Mouse (Mus musculus) 3134 (cell line): ENCODE data around the gene Tspan15.

Source experiments
- DNase-seq: peaks from one replicate; pipeline ENCODE4 v3.0.0-alpha.2; 2011; ENCODE audit warnings: low spot score; ENCODE audit not compliant: insufficient read length; ENCODE audit errors: extremely low read depth

Tspan15 gene

DNA sequence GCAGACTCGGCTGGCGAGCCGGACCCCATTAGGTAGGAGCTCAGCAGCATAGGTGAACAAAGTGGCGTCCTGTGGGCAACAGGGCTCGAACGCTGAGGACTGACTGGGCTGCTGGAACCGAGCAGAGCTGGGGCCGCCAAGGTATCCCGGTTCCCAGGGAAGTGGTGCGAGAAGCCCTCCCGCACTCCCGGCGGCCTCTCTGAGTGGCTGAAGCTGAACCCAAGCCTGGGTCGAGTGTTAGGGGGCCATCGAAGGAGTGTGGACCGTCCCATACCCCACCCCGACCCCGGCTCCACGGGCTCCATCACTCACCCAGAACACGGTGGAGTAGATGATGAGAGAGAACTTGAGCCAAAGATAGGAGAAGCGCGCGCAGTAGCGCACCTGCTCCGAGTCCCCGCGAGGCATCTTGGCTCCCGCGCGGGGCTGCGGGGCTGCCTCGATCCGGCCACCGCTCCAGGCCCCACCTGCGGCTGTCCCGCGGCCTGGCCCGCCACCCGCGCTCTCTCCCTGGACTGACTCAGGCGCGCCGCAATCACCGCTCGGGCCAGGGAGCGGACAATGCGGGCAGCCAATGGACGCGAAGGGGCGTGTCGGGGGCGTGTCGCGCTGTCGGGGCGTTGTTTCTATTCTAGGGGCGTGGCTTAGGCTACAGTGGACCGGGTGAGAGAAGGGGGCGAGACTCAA, at the start of gene Tspan15:
Tspan15 (minus strand) TSS at position 544 of the 687 bp plus-strand sequence.
- DNase-seq, result no peak

DNA sequence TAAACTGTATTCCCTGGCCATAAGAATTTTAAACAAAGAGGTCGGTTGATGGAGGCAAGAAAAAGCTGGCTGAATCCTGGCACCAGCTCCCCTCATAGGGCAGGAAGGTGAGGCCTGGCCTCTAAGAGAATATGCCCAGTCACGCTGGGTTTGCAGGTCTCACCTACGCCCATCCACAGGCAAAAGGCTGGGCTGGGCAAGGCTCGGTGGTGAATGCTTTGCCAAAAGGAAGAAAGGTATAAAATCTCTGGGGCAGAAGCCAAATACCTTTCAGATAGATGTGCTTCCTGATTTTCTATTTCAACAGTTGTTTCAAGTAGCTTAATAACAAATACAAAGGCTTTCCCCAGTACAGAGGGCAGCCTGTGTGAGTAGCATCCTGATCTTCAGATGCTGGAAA, 48.6 kb upstream of the Tspan15 start:
- no peak for DNase-seq

DNA sequence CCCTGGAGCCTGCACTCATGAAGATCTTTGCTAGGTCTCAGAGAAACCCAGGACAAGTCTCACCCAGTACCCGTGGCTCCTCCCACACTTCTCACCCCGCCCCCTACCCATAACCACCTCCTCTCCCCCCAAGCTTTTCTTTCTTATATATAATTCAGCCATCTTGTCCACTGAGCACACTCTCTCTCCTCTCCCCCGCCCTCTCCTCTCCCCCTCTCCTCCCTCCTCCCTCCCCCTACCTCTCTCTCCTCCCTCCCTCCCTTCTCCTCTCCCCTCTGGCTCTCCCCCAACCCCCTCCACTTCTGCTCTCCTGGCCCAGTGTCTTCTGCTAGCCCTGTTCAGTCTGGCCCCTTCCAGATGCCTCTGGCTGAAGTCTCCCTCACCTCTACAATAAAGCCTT, 48.0 kb upstream of the Tspan15 start:
- no peak for DNase-seq

DNA sequence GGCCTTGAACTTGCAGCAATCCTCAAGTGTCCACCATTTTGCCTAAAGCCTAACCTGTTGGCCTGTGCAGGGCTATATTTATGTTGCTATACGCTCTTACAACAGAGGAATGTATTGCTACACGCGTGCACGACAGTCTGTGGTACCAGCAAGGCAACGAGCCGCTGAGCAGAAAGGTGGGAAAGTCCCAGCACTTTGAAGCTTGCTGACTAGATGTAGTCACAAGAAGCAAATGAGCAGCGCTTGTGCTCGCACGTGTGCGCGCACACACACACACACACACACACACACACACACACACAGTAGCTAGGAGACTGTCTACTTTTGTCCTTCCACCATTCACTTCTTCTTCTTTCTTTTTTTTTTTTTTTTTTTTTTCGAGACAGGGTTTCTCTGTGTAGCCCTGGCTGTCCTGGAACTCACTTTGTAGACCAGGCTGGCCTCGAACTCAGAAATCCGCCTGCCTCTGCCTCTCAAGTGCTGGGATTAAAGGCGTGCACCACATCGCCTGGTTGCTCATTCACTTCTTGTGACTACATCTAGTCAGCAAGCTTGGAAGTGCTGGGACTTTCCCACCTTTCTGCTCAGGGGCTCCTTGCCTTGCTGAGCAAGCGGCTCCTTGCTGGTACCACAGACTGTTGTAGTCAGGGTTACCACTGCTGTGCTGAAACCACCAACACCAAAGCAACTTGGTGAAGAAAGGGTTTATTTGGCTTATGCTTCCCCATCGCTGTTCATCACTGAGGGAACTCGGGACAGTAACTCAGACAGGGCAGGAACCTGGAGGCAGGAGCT, 46.6 kb upstream of the Tspan15 start:
- DNase-seq, result no peak

DNA sequence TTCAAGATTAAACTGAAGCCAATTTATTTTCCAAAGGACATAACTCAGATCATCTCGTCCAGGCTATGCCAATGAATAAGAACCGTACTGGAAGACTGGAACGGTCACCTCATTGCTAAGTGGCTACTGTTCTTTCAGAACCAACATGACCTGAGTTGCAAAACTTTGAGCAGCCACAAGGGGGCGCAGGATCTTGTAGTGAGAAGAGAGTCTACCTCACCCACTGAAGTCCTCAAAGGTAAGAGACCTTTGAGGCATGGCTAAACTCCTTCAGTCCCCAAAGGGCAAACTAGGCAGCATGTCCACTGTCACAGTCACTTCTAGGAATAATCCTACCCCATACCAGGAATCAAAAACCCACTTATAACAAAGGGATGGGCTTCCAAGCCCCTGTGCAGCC, 44.2 kb upstream of the Tspan15 start:
- DNase-seq, result peak; percentile 27

DNA sequence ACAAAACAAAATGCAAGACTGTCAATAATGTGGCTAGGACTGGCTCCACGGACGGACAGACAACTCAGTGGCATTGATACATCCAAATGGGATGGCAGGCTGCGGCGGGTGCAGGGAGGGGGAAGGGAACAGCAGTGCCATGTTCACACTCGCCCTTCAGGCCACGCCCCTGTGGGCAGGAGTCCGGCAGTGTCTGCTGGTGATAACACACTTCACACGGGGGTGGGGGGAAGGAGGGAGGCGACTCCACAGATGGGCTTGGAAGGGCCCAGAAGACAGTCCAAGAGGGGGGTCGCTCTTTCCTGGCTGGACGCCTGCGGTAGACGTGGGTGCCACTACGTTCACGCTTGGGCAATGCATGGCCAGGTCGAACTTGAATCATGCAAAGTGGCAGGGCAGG, 38.2 kb upstream of the Tspan15 start:
- DNase-seq, result no peak

DNA sequence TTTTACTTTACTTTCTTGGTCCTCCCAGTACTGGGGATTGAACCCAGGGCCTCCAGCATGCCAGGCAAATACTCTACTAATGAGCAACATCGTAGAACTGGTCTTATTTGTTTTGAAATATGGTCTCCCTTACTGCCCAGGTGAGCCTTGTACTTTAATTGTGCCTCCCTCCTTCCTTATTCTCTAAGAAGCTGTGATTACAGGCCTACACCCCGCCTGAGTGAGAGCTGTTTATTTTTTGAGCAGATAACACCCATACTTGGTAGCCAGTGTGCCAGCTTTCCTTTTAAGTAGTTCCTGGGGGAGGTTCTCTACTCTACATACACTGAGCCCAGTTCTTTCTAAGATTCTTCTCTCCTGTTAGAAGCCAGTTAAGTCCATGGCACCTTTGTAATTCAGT, 33.2 kb upstream of the Tspan15 start:
- no peak for DNase-seq

DNA sequence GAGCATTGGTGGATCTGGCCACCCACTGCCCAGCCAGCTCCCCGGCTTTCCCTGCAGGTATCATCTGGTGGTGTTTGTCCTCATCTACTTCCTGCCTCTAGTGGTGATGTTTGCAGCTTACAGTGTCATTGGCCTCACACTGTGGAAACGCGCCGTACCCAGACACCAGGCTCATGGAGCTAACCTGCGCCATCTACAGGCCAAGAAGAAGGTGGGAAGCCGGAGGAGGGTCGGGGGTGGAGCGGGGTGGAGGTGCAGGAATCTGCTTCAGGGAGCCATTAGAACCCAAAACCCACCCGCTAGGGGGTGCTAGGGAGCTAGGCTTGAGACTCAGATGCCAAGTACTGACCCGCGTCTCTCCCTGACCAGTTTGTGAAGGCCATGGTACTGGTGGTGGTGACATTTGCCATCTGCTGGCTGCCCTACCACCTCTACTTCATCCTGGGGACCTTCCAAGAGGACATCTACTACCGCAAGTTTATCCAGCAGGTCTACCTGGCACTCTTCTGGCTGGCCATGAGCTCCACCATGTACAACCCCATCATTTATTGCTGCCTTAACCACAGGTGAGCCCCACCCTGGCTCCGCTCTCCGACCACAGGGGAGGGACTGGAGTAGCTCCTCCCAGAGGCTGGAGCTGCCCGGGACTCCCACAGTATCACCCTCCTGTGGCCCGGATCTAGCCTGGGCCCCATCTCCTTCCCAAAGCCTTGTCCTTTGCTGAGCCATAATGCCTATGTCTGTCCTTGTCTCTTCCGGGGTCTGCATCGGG, 30.2 kb upstream of the Tspan15 start:
- DNase-seq, result peak; percentile 73

DNA sequence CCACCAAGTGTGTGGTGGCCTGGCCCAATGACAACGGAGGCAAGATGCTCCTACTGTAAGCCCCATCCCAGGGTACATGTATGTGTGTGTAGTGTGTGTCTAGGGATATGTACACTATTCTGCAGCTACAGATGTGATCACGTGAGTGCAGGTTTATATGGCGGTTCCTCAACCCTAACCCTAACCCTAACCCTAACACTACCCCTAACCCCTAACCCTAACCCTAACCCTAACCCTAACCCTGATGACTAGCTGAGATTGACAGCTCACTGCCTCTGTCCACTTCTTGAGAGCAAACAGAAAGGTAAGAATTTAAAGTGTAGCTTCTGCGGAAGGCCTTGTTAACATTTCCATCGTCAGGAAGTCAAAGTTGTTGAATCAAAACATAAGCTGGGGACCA, 27.2 kb upstream of the Tspan15 start:
- no peak for DNase-seq

DNA sequence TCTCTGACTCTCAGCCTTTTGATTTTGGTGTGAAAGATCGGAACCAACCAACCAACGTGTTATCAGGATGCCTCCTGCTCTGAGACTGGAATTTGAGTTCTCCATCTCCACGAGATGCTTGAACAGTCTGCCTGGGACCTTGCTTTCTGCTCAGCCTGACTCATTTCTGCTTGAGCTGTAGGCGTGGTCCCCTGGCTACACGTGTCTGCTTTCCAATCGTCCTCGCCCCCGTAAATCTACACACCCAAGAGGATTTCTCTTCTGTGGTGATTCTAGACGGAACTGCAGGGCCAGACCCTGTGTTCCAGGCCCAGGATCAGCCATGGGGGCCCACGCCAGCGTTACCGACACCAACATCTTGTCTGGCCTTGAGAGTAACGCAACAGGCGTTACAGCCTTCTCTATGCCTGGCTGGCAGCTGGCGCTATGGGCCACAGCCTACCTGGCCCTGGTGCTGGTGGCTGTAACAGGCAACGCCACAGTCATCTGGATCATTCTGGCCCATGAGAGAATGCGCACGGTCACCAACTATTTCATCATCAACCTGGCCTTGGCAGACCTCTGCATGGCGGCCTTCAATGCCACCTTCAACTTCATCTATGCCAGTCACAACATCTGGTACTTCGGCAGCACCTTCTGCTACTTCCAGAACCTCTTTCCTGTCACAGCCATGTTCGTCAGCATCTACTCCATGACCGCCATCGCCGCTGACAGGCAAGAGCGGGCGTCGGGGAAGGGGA, 21.6 kb upstream of the Tspan15 start:
- DNase-seq, result no peak

DNA sequence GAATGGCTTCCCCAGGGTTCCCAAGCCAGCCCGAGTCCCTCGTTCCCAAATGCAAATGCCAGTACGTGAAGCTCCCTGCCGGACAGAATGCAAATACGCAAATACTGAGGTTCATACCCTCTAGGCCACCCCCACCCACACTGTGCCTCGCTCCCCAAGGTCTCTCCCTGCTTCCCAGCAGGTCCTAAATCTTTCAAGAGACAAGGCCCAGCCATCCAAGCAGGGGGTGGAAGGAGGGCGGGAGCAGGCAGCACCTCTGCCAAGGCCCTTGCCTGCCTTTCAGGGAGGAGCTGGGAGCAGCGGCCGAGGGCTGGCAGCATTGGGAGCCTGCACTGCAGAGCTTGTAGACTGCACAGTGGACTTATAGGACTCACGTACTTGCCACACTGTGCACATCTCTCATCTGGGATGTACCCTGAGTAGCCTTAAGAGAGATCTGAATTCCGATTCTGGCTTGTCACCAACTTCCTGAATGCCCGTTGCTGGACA, 21.0 kb upstream of the Tspan15 start, which contains the start of gene Tacr2:
Tacr2 (plus strand) TSS at position 439 of the 489 bp plus-strand sequence.
- no peak for DNase-seq

DNA sequence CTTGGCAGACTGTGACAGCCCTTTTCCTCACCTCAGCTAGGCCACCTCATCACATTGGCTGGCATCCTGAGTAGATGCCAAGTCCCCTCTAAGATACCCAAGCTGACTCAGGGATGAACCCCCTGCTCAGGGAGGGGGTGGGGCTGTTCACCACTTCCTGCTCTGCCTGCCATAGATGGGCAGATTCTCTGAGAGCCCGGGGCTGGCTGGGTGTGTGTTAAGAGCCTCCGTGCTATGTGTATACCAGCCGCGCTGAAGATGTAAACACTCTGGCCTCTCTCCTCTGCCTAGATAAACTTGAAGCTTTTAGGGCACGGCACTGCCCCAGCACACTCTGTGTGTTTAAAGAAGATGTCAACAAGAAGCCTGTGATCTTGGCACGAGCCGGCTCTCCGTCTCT, 16.8 kb upstream of the Tspan15 start:
- no peak for DNase-seq

DNA sequence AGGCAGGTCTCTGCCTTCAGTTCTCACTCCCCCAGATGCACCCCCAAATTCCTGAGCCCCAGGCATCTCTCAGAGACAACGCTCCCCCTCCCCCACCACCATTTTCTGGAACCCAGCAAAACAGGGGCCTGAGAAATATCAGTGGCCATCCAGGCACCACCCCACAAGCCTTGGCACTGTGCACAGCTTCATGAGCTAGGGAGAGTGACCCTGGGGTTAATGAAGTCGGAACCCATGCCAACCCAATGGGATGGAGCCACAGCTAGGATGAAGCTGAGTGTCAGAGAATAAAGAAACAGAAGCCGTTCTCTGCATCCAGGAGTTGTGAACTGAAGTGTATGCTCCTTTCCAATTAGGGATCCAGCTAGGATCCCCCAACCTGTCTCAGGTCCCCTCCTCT, 16.1 kb upstream of the Tspan15 start:
- no peak for DNase-seq

DNA sequence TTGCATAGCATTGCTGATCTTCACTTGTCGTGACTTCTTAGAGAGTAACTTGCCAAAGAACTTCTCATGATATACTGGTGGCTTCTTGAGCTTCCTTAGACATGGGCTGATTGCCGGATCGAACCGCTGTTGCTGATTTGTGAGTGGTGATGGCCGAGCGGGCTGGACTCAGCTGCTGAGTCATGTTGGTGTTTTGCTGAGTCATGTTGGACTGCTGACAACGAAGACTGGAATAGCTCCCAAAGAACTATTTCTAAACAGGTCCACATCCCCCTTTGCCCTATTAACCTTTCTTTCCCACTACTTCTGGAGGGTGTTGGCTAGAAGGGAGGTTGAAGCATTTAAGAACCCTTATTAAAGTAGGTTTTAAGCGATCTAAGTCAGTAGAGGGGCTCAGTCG, 13.0 kb upstream of the Tspan15 start:
- DNase-seq, result no peak

DNA sequence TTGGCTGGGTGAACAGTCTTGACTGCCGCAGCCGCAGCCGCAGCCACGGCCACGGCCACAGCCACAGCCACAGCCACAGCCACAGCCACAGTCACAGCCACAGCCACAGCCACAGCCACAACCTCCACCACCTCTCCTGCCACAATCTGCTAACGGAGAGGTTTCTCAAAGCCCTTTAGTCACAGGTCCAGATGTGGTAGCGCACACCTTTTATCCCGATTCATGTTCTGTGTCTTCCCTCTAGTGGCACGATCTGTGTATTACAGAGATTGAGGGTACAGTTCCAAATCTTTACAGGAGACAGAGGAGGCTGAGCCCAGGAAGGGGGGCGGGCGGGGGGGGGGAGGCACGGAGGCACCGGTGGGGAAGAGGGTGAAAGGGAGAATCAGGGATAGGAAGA, 11.8 kb upstream of the Tspan15 start:
- DNase-seq, result peak; percentile 56

DNA sequence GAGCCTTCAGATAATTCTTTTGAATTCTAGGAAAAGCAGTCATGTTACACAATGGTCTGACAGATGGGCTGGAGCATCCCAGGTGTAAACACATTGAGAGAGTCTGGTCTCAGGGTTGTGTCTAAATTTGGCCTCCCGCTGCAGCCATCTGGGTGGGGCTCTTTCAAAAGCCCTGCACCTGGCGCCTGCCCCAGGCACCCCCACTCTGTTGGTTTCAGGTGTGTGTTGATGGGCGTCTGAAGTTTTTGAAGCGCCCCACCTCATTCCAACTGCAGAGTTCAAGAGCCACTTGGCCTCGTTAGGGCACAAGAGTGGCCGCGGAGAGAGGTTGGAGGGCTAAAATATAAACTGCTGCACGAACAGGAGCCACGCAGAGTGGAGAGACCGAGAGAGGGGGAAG, 11.3 kb upstream of the Tspan15 start:
- DNase-seq, result no peak

DNA sequence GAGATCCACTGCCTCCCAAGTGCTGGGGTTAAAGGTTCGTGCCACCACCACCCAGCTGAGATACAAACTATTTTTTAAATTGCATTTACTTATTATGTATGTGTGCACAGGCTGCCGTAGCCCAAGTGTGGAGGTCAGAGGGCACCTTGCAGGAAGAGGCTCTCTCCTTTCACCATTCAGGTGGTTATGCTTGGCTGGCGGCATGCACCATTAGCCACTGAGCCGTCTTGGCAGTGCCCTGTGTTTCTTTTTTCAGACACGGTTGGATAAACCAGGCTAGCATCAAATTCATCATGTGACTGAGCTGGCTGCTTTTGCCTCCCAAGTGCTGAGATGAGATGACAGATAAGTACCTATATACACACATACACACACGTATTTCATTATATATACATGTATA, 8.2 kb upstream of the Tspan15 start:
- peak; percentile 19 for DNase-seq

DNA sequence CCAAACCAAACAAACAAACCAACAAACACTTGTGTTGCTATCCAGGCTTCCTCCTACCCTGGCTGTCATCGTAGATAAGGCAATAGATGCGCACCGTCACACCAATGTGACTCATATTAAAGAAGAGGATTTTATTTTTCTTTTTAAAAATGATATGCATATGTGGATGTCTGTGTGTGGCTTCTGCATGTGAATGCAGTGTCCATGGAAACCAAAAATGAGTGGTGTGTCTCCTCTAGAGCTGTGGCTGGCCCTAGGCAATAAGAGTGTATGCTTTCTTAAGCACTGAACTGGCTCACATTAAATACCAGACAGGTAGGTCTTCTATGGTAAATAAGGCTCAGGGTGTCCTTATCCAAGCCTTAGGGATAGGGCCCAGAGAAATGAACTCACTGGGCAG, 7.6 kb upstream of the Tspan15 start:
- DNase-seq, result no peak

DNA sequence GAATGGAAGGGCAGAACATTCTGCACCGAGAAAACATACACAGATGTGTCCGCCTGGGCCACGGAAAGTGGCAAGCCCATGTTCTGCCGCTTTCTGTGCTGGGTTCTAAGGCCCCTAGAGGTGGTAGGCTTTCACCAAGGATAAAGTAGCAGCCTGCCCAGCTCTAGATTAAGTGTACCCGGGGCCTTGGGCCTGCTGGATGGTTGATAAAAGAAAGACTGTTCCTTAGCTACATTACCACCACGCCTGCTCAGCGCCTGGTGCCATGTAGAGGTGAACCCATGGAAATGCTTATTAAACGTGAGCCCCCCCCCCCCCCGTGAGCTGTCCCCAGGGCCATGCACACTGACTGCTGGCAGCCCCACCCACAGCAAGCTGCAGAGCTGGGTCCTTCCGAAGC, 6.2 kb upstream of the Tspan15 start:
- DNase-seq, result no peak

DNA sequence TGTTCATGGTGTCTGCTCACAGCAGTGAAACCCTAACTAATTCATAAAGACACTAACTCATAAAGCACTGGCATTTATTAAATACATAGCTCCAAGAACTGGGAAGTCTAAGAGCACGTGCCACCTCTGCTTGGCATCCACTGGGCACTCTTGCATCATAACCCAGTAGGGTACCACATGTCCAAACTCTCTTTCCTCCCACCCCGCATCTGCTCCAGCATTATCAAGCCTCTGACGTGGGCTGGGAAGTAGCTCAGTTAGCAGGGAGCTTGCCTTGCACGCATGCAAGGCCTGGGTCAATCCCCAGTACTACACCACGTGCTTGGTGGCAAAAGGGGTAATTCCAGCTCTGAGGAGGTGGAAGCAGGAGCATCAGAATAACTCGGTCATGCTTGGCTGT, 5.1 kb upstream of the Tspan15 start:
- DNase-seq, result no peak

DNA sequence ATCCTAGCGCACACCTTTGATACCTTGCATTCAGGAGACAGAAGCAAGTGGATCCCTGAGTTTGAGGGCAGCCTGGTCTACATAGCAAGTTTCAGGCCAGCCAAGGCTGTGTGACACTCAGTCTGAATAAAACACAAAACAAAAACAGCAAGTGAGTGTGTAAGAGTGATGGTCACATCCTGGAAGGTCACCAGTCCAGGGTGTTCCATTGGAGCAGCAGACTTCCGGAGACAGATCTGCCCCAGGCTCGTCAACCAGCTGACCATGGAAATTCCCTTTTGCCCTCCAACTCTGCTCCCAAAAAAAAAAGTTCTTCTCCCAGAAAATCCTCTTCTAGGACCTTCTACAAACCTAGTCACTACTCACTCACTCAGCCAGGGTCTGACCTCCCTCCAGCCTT, 760 bp upstream of the Tspan15 start:
- DNase-seq, result no peak
